Mouse (Mus musculus): ENCODE measurements around the gene Bsn. TPM values are rescaled to one million over a fixed set of nuclear protein-coding genes. Genes with fewer than 3 reads are reported as not detected.

The Bsn gene
- polyA plus RNA-seq, 1 experiment from 2014 or later, result 1.3 TPM

DNA sequence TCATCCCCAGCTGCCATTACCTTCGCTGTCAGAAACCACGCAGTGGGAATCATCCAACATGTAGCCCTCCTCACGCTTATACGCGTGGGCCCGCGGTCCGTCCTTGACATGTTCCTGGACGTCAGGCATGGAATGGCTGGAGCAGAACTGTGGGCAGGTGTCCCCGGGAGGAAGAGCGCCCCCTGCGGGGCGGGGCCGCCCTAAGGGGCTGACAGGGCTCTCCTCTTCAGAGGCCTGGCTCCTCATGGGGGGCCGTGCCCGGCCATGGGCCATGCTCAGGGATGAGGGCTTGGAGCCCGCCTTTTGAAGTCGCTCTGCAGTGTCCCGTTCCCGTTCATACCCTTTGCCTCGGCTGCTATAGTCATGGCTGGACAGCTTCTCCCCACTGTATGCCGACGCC is 84.1 kb downstream of the Bsn start:
- Histone ChIP-seq H3K4me3 (replicated peaks) (no peak overlapping the region), H3K27ac (replicated peaks) (no peak overlapping the region), H3K36me3 (no peaks in the 10 kb centered on the region), H3K27me3 (0 out of 2 replicates have a peak, but pooled peaks cover 4% of the 10 kb centered on the region), H3K9me3 (replicated peaks) (no peaks in the 10 kb centered on the region), H3K4me2 (replicated peaks) (no peak overlapping the region), H3K9ac (no peak overlapping the region), H3K4me1 (peaks cover 36% of the 10 kb centered on the region)
- no peak for ATAC-seq (ENCODE audit: insufficient number of reproducible peaks, low FRiP score, low TSS enrichment, low read depth)
- WGBS, result 85% methylated on average over 23 of the region's 23 CpGs

DNA sequence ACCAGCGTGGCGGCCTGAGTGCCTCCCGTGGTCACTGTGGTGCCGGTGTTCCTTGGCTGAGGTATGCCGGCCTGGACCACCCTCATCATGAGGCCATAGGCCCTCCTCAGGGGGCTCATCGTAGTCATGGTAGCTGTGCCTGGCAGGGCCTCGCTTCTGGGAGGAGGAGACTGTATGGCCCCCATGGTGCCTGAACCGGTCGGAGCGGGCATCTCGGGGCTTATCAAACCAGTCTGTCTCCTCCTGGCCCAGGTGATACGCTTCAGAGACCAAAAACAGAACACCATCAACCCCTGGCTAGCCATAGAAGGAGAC is 84.7 kb downstream of the Bsn start:
- no peaks in the 10 kb centered on the region for H3K9me3 ChIP-seq (replicated peaks)
- peak overlapping the region; percentile 26; the same call in 1 of the 2 replicates for H3K4me2 ChIP-seq (replicated peaks)
- no peak; the same call in 1 of the 2 replicates for ATAC-seq (ENCODE audit: insufficient number of reproducible peaks, low FRiP score, low TSS enrichment, low read depth)
- peaks cover 30% of the 10 kb centered on the region for H3K4me1 ChIP-seq
- H3K9ac ChIP-seq, result no peak overlapping the region
- 69% methylated on average over 12 of the region's 12 CpGs for WGBS
- peak overlapping the region; percentile 56; the same call in 1 of the 2 replicates for H3K27ac ChIP-seq (replicated peaks)
- no peaks in the 10 kb centered on the region for H3K27me3 ChIP-seq
- 0 out of 2 replicates have a peak overlapping the region, but pooled peaks have one; percentile 2 for H3K4me3 ChIP-seq (replicated peaks)
- H3K36me3 ChIP-seq, result no peaks in the 10 kb centered on the region

DNA sequence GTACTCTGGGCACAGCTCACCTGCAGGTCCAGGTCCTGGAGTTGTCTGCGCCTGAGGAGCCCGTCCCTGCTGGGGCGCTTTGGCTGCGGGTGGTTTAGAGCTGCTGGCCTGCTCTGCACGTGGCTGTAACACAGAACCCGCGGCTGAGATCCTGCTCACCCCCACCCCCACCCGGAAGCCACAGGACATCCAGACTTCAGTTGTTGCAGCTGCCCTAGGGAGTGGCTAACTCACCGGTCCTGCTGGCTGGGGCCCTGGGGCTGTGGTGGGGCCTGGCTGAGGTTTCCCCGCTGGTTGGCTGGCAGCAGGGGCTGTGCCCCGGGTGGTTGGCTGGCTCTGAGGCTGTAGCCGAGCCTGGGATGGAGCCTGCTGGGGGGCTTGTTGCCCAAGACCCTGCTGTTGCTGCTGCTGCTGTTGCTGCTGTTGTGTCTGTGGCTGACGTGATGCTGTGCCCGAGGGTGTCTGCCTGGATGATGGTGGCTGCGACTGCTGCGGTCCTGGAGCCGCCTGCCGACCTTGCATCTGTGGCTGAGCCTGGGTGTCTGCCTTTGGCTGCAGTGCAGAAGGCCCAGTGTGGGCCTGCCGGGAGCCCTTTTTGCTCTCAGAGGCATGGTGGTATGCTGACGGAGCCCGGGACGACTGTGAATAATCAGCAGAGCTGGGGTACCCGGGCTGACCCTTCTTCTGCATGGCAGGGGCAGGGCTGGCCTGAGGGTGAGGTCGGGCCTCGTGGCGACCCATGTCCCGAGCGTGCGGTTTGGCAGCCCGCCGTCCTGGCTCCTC is 85.2 kb downstream of the Bsn start:
- H3K9ac ChIP-seq, result no peak overlapping the region
- H3K4me2 ChIP-seq (replicated peaks), result peak overlapping the region; percentile 26
- H3K4me3 ChIP-seq (replicated peaks), result peak overlapping the region; percentile 2; the same call in 1 of the 2 replicates
- H3K27me3 ChIP-seq, result no peaks in the 10 kb centered on the region
- no peaks in the 10 kb centered on the region for H3K36me3 ChIP-seq
- peak overlapping the region; percentile 56; the same call in 1 of the 2 replicates for H3K27ac ChIP-seq (replicated peaks)
- no peaks in the 10 kb centered on the region for H3K9me3 ChIP-seq (replicated peaks)
- peaks cover 25% of the 10 kb centered on the region for H3K4me1 ChIP-seq
- ATAC-seq (ENCODE audit: insufficient number of reproducible peaks, low FRiP score, low TSS enrichment, low read depth), result peak; percentile 62; the same call in 1 of the 2 replicates
- WGBS, result 24% methylated on average over 31 of the region's 31 CpGs

DNA sequence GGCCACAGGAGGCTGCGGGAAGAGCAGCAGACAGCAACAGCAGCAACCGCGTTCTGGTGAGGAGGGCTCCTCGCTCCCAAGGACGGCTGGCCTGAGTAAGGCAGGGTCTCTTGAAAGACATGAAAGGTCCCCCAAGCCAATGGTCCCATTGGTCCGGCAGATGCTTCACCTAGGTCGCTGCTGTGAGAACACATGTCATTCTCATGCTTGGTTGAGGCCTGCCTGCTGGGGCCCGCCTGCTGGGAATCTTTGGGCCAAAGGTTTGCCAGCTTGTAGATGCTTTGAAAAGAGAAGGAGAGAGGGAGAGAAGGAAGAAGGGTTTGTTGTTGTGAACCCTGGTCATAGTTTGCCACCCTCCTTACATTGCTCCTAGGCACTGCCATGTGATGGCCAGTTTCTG is 90.6 kb downstream of the Bsn start:
- H3K36me3 ChIP-seq, result no peaks in the 10 kb centered on the region
- no peaks in the 10 kb centered on the region for H3K9me3 ChIP-seq (replicated peaks)
- no peaks in the 10 kb centered on the region for H3K27me3 ChIP-seq
- H3K4me2 ChIP-seq (replicated peaks), result no peak overlapping the region
- no peak overlapping the region for H3K27ac ChIP-seq (replicated peaks)
- no peak for ATAC-seq (ENCODE audit: insufficient number of reproducible peaks, low FRiP score, low TSS enrichment, low read depth)
- no peak overlapping the region for H3K9ac ChIP-seq
- peaks cover 14% of the 10 kb centered on the region for H3K4me1 ChIP-seq
- WGBS, result 81% methylated on average over 8 of the region's 8 CpGs
- H3K4me3 ChIP-seq (replicated peaks), result no peak overlapping the region

- Histone ChIP-seq H3K4me3 (replicated peaks) (no peak overlapping the region; the same call in 1 of the 2 replicates), H3K27me3 (no peaks in the 10 kb centered on the region), H3K36me3 (peaks cover 17% of the 10 kb centered on the region), H3K27ac (replicated peaks) (no peak overlapping the region), H3K9me3 (replicated peaks) (no peaks in the 10 kb centered on the region), H3K4me1 (peaks cover 22% of the 10 kb centered on the region), H3K4me2 (replicated peaks) (no peak overlapping the region), H3K9ac (no peak overlapping the region)
- ATAC-seq (ENCODE audit: insufficient number of reproducible peaks, low FRiP score, low TSS enrichment, low read depth), result no peak
- 64% methylated on average over 10 of the region's 10 CpGs for WGBS
Measured at GRCm38 (mm10) chr9:108095949-108096712, 94.1 kb downstream of the Bsn start.

DNA sequence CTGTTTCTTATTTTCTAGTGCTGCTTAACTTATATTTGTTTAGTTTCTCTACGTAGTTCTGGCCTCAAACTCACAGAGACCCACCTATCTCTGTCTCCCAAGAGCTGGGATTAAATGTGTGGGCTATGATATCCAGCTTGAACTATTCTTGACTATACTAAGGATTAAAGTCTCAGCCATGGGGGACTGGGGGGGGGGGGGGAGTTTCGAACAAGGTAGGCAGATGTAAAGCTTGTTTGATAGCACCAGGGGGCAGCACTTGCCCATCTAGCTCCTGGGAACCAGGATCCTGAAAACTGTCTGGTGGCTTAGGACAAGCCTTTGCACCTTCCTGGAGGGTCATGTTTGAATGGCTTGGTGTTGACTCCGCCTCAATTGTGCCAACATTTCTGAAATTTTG is 94.7 kb downstream of the Bsn start:
- Histone ChIP-seq H3K4me3 (replicated peaks) (peak overlapping the region; percentile 60), H3K9ac (no peak overlapping the region), H3K27ac (replicated peaks) (peak overlapping the region; percentile 68; the same call in 1 of the 2 replicates), H3K36me3 (peaks cover 23% of the 10 kb centered on the region), H3K27me3 (no peaks in the 10 kb centered on the region), H3K4me1 (peaks cover 22% of the 10 kb centered on the region), H3K9me3 (replicated peaks) (no peaks in the 10 kb centered on the region), H3K4me2 (replicated peaks) (peak overlapping the region; percentile 93)
- no peak for ATAC-seq (ENCODE audit: insufficient number of reproducible peaks, low FRiP score, low TSS enrichment, low read depth)
- WGBS, result 5% methylated on average over 3 of the region's 3 CpGs

DNA sequence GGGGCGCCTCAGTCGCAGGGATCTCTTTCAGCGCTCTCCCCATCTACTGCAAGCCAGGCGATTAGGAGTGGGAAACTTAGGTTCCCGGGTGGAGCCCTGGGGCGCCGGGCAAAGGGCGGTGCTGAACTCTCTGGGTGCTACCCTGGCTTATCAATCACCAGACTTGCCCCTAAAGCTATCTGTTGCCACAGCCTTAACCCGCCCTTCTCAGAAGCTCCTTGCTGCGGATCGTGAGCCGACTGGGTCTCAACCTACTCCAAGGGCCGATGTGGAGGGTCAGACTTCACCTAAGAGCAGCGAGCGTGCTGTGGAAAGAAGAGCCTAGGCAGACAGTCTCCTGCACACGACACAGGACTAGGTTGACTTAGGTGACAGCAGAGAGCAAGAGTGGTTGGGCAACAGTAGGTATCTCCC is 95.2 kb downstream of the Bsn start:
- Histone ChIP-seq H3K4me3 (replicated peaks) (peak overlapping the region; percentile 60), H3K9ac (peak overlapping the region; percentile 42), H3K27ac (replicated peaks) (peak overlapping the region; percentile 68), H3K27me3 (no peaks in the 10 kb centered on the region), H3K4me1 (peaks cover 22% of the 10 kb centered on the region), H3K9me3 (replicated peaks) (no peaks in the 10 kb centered on the region), H3K4me2 (replicated peaks) (peak overlapping the region; percentile 93), H3K36me3 (peaks cover 28% of the 10 kb centered on the region)
- ATAC-seq (ENCODE audit: insufficient number of reproducible peaks, low FRiP score, low TSS enrichment, low read depth), result peak; percentile 16; the same call in 1 of the 2 replicates
- under 1% methylated on average over 16 of the region's 16 CpGs for WGBS

DNA sequence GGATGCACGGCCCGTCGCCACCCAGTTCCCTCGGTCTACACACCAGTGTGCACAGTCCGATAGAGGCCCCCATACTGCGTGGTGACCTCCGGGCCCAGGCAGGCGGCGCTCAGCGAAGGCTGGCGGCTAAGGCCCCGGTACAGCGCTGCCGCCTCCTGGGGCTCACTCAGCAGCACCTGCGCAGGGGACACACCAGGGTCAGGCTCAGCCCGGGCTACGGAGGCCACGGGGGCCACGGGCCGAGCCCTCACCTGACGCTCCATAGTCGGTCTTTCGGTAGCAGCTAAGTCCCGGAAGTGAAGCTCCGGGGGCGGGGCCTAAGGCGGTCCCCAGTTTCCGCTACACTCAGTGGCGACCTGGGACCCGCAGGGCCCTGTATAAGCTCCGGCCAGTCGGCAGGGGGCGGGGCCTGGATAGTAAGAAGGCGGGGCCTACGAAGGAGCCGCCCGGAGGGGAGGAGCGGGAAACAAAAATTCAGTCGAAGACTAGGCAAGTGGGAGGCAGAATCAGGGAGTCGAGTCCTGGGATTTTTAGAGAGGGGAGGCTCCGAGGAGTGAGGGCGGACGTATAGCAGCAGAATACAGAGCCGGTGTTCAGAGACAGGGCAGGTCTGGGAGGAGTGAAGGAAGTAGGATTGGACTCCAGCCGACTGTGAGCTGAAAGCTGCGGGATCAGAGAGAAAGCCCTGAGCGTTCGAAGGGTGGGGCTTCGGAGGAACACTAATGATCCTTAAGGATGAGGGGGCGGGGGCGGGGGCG is 95.8 kb downstream of the Bsn start, which contains the start of gene Apeh:
Apeh (minus strand) TSS at position 423 of the 758 bp plus-strand sequence.
- Histone ChIP-seq H3K27ac (replicated peaks) (peak within 1 kb of the TSS; percentile 68), H3K9me3 (replicated peaks) (no peaks in the 10 kb centered on the region), H3K4me2 (replicated peaks) (peak within 1 kb of the TSS; percentile 93), H3K9ac (peak within 1 kb of the TSS; percentile 42), H3K4me3 (replicated peaks) (peak within 1 kb of the TSS; percentile 60), H3K36me3 (peaks cover 34% of the 10 kb centered on the region), H3K4me1 (peaks cover 22% of the 10 kb centered on the region), H3K27me3 (no peaks in the 10 kb centered on the region)
- ATAC-seq (ENCODE audit: insufficient number of reproducible peaks, low FRiP score, low TSS enrichment, low read depth), result peak; percentile 92
- under 1% methylated on average over 52 of the region's 52 CpGs for WGBS

DNA sequence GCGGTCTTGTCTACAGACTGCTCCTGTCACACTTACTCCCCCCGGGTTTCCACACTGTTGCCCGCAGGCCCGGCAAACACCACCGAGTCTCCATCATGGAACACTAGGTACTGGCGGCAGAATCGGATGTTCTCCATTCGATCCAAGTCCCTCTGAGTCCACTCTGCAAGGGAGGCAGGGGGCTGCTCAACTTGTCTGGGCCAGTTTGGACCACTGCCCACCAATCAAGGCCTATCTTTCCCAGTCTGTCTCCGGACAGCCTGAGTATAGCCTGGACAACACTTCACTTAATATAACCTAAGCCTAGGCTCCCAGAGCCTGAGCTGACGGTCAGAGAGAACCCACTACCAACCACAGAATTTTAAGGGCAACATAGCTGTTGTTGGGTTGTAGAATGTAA is 96.6 kb downstream of the Bsn start:
- no peaks in the 10 kb centered on the region for H3K27me3 ChIP-seq
- WGBS, result 66% methylated on average over 10 of the region's 10 CpGs
- H3K4me2 ChIP-seq (replicated peaks), result peak overlapping the region; percentile 93
- ATAC-seq (ENCODE audit: insufficient number of reproducible peaks, low FRiP score, low TSS enrichment, low read depth), result no peak
- H3K4me1 ChIP-seq, result peaks cover 22% of the 10 kb centered on the region
- H3K9me3 ChIP-seq (replicated peaks), result no peaks in the 10 kb centered on the region
- H3K27ac ChIP-seq (replicated peaks), result no peak overlapping the region
- peak overlapping the region; percentile 60 for H3K4me3 ChIP-seq (replicated peaks)
- peak overlapping the region; percentile 31; the same call in 1 of the 2 replicates for H3K9ac ChIP-seq
- peaks cover 42% of the 10 kb centered on the region for H3K36me3 ChIP-seq

GRCm38 (mm10) chr9:108090611-108091120 is 99.5 kb downstream of the Bsn start:
- Histone ChIP-seq H3K27ac (replicated peaks) (no peak overlapping the region), H3K27me3 (no peaks in the 10 kb centered on the region), H3K36me3 (peaks cover 71% of the 10 kb centered on the region), H3K4me1 (peaks cover 20% of the 10 kb centered on the region), H3K9ac (no peak overlapping the region), H3K9me3 (replicated peaks) (no peaks in the 10 kb centered on the region), H3K4me3 (replicated peaks) (no peak overlapping the region), H3K4me2 (replicated peaks) (no peak overlapping the region)
- no peak for ATAC-seq (ENCODE audit: insufficient number of reproducible peaks, low FRiP score, low TSS enrichment, low read depth)
- 93% methylated on average over 7 of the region's 7 CpGs for WGBS

Measured in embryonic facial prominence, embryonic 15.5 days (tissue).